Mouse (Mus musculus): ENCODE results near the gene Maml2. TPM values are rescaled to one million over a fixed set of nuclear protein-coding genes. Genes with fewer than 3 reads are reported as not detected.

Gene Maml2
- polyA plus RNA-seq, 1 experiment from 2014 or later, result 4.3 TPM

- no peak overlapping the region for H3K9ac ChIP-seq (ENCODE audit: low read length)
- no peaks in the 10 kb centered on the region for H3K27me3 ChIP-seq (ENCODE audit: control insufficient read depth, insufficient read depth, low read length)
- no peak for DNase-seq (ENCODE audit: low spot score)
- TF ChIP-seq CTCF (IDR thresholded peaks at IDR 0.05; ENCODE audit: low read depth), result no peak
- no peak for TF ChIP-seq EP300 (optimal IDR thresholded peaks at IDR 0.05)
- no peak overlapping the region for H3K4me3 ChIP-seq (ENCODE audit: low read depth, low read length)
- no peak for ATAC-seq (ENCODE audit: low FRiP score, low TSS enrichment)
- H3K4me2 ChIP-seq (replicated peaks; ENCODE audit: low read depth), result no peak overlapping the region
- H3K4me1 ChIP-seq (replicated peaks; ENCODE audit: control insufficient read depth, insufficient read depth), result 0 out of 2 replicates have a peak, but pooled peaks cover 2% of the 10 kb centered on the region
- H3K27ac ChIP-seq (replicated peaks), result no peak overlapping the region
- no peaks in the 10 kb centered on the region for H3K9me3 ChIP-seq (ENCODE audit: control insufficient read depth, low read length)
- no peaks in the 10 kb centered on the region for H3K36me3 ChIP-seq (ENCODE audit: control insufficient read depth, insufficient read depth, low read length)
- WGBS, result 62% methylated on average over 5 of the region's 5 CpGs
Observed at GRCm38 (mm10) chr9:13581184-13581583, 283.4 kb downstream of the Maml2 start.

GRCm38 (mm10) chr9:13583952-13584351 is 286.2 kb downstream of the Maml2 start:
- ATAC-seq (ENCODE audit: low FRiP score, low TSS enrichment) (no peak), DNase-seq (ENCODE audit: low spot score) (no peak)
- TF ChIP-seq EP300 (optimal IDR thresholded peaks at IDR 0.05), result no peak
- no peak for TF ChIP-seq CTCF (IDR thresholded peaks at IDR 0.05; ENCODE audit: low read depth)
- 32% methylated on average over 5 of the region's 5 CpGs for WGBS
- 0 out of 2 replicates have a peak, but pooled peaks cover 2% of the 10 kb centered on the region for H3K4me1 ChIP-seq (replicated peaks; ENCODE audit: control insufficient read depth, insufficient read depth)
- H3K9me3 ChIP-seq (ENCODE audit: control insufficient read depth, low read length), result no peaks in the 10 kb centered on the region
- no peaks in the 10 kb centered on the region for H3K27me3 ChIP-seq (ENCODE audit: control insufficient read depth, insufficient read depth, low read length)
- H3K27ac ChIP-seq (replicated peaks), result no peak overlapping the region
- no peak overlapping the region for H3K9ac ChIP-seq (ENCODE audit: low read length)
- no peaks in the 10 kb centered on the region for H3K36me3 ChIP-seq (ENCODE audit: control insufficient read depth, insufficient read depth, low read length)
- H3K4me2 ChIP-seq (replicated peaks; ENCODE audit: low read depth), result no peak overlapping the region
- H3K4me3 ChIP-seq (ENCODE audit: low read depth, low read length), result no peak overlapping the region

- Histone ChIP-seq H3K4me3 (ENCODE audit: low read depth, low read length) (no peak overlapping the region), H3K36me3 (ENCODE audit: control insufficient read depth, insufficient read depth, low read length) (no peaks in the 10 kb centered on the region), H3K27me3 (ENCODE audit: control insufficient read depth, insufficient read depth, low read length) (no peaks in the 10 kb centered on the region), H3K4me1 (replicated peaks; ENCODE audit: control insufficient read depth, insufficient read depth) (0 out of 2 replicates have a peak, but pooled peaks cover 2% of the 10 kb centered on the region), H3K4me2 (replicated peaks; ENCODE audit: low read depth) (no peak overlapping the region), H3K9ac (ENCODE audit: low read length) (no peak overlapping the region), H3K9me3 (ENCODE audit: control insufficient read depth, low read length) (no peaks in the 10 kb centered on the region), H3K27ac (replicated peaks) (no peak overlapping the region)
- 66% methylated on average over 3 of the region's 3 CpGs for WGBS
- no peak for DNase-seq (ENCODE audit: low spot score)
- ATAC-seq (ENCODE audit: low FRiP score, low TSS enrichment), result no peak
- TF ChIP-seq CTCF (IDR thresholded peaks at IDR 0.05; ENCODE audit: low read depth) (no peak), EP300 (optimal IDR thresholded peaks at IDR 0.05) (no peak)
Observed at GRCm38 (mm10) chr9:13584435-13584834, 286.7 kb downstream of the Maml2 start.

GRCm38 (mm10) chr9:13587085-13587933 is 289.6 kb downstream of the Maml2 start:
- no peak for DNase-seq (ENCODE audit: low spot score)
- 0 out of 2 replicates have a peak, but pooled peaks cover 2% of the 10 kb centered on the region for H3K4me1 ChIP-seq (replicated peaks; ENCODE audit: control insufficient read depth, insufficient read depth)
- no peaks in the 10 kb centered on the region for H3K9me3 ChIP-seq (ENCODE audit: control insufficient read depth, low read length)
- TF ChIP-seq CTCF (IDR thresholded peaks at IDR 0.05; ENCODE audit: low read depth), result no peak; the same call in 1 of the 2 replicates
- no peak for TF ChIP-seq EP300 (optimal IDR thresholded peaks at IDR 0.05)
- H3K27me3 ChIP-seq (ENCODE audit: control insufficient read depth, insufficient read depth, low read length), result no peaks in the 10 kb centered on the region
- 0 out of 2 replicates have a peak overlapping the region, but pooled peaks have one; percentile 20 for H3K27ac ChIP-seq (replicated peaks)
- WGBS, result 38% methylated on average over 9 of the region's 9 CpGs
- peak; percentile 84; the same call in 1 of the 2 replicates for ATAC-seq (ENCODE audit: low FRiP score, low TSS enrichment)
- no peak overlapping the region for H3K4me2 ChIP-seq (replicated peaks; ENCODE audit: low read depth)
- H3K9ac ChIP-seq (ENCODE audit: low read length), result no peak overlapping the region
- H3K36me3 ChIP-seq (ENCODE audit: control insufficient read depth, insufficient read depth, low read length), result no peaks in the 10 kb centered on the region
- no peak overlapping the region for H3K4me3 ChIP-seq (ENCODE audit: low read depth, low read length)

- H3K4me2 ChIP-seq (replicated peaks; ENCODE audit: low read depth), result no peak overlapping the region
- H3K27me3 ChIP-seq (ENCODE audit: control insufficient read depth, insufficient read depth, low read length), result no peaks in the 10 kb centered on the region
- H3K9me3 ChIP-seq (ENCODE audit: control insufficient read depth, low read length), result no peaks in the 10 kb centered on the region
- no peak overlapping the region for H3K9ac ChIP-seq (ENCODE audit: low read length)
- ATAC-seq (ENCODE audit: low FRiP score, low TSS enrichment), result no peak
- H3K36me3 ChIP-seq (ENCODE audit: control insufficient read depth, insufficient read depth, low read length), result no peaks in the 10 kb centered on the region
- H3K27ac ChIP-seq (replicated peaks), result no peak overlapping the region
- no peaks in the 10 kb centered on the region for H3K4me1 ChIP-seq (replicated peaks; ENCODE audit: control insufficient read depth, insufficient read depth)
- DNase-seq (ENCODE audit: low spot score), result no peak
- TF ChIP-seq CTCF (IDR thresholded peaks at IDR 0.05; ENCODE audit: low read depth), result no peak
- TF ChIP-seq EP300 (optimal IDR thresholded peaks at IDR 0.05), result no peak
- H3K4me3 ChIP-seq (ENCODE audit: low read depth, low read length), result no peak overlapping the region
- WGBS, result 97% methylated on average over 1 of the region's 1 CpGs
Observed at GRCm38 (mm10) chr9:13588786-13589185, 291.0 kb downstream of the Maml2 start.

- no peaks in the 10 kb centered on the region for H3K27me3 ChIP-seq (ENCODE audit: control insufficient read depth, insufficient read depth, low read length)
- ATAC-seq (ENCODE audit: low FRiP score, low TSS enrichment) (no peak), DNase-seq (ENCODE audit: low spot score) (no peak)
- H3K9ac ChIP-seq (ENCODE audit: low read length), result no peak overlapping the region
- no peak overlapping the region for H3K4me2 ChIP-seq (replicated peaks; ENCODE audit: low read depth)
- TF ChIP-seq CTCF (IDR thresholded peaks at IDR 0.05; ENCODE audit: low read depth) (no peak), EP300 (optimal IDR thresholded peaks at IDR 0.05) (no peak)
- no peak overlapping the region for H3K4me3 ChIP-seq (ENCODE audit: low read depth, low read length)
- no peaks in the 10 kb centered on the region for H3K4me1 ChIP-seq (replicated peaks; ENCODE audit: control insufficient read depth, insufficient read depth)
- no peaks in the 10 kb centered on the region for H3K9me3 ChIP-seq (ENCODE audit: control insufficient read depth, low read length)
- H3K27ac ChIP-seq (replicated peaks), result no peak overlapping the region
- 91% methylated on average over 10 of the region's 10 CpGs for WGBS
- no peaks in the 10 kb centered on the region for H3K36me3 ChIP-seq (ENCODE audit: control insufficient read depth, insufficient read depth, low read length)
Observed at GRCm38 (mm10) chr9:13592701-13593100, 294.9 kb downstream of the Maml2 start.

Measured in stomach, postnatal 0 days (tissue).